Mouse (Mus musculus): ENCODE measurements at regions not wholly inside any gene's neighbourhood (a gene's known extent, or its start where the extent isn't known, plus 50 kb on each side); places are given as distances from the start of the nearest gene placed in this dataset.

DNA sequence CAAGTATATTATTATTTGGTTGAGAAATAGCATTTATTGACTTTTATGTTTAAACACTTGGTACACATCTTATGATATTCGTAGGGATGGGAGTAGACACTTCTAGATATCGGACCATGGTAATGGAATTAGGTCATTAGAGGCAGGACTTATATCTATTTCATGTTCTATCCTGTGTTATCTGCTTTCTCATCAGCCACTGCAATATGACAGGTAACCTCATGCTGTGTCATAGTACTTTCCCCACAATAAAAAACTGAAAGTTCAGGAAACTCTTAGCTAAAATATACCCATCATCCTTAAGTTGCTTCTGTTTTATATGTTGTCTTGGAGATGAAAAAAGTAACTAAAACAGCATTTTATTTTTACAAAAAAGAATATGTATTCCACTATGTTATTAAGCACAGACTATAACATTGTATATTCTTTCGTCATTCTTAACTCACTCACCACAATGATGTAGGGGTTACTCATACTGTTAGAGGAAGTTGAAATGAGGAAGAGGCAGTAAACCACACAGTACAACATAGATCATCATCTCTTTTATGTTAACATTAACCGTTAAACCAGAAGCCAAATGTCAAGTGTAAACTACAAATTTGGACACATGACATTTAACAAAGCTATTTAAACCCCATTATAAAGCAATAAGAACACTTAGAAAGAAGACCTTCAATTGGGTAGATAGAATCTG lies 221.8 kb downstream of the 4930474N05Rik start:
- Histone ChIP-seq H3K4me2 (ENCODE audit: low read length) (no peak overlapping the region), H3K4me1 (replicated peaks; ENCODE audit: insufficient read depth, low read length) (no peaks in the 10 kb centered on the region), H3K4me3 (replicated peaks; ENCODE audit: low read depth, low read length) (no peak overlapping the region), H3K27ac (no peak overlapping the region), H3K9me3 (replicated peaks; ENCODE audit: low read length) (no peaks in the 10 kb centered on the region), H3K9ac (ENCODE audit: low read depth, low read length) (no peak overlapping the region), H3K27me3 (ENCODE audit: insufficient read depth, low read length) (no peaks in the 10 kb centered on the region), H3K36me3 (ENCODE audit: insufficient read depth, low read length) (no peaks in the 10 kb centered on the region)
- 72% methylated on average over 4 of the region's 4 CpGs for WGBS
- no peak for TF ChIP-seq CTCF (IDR thresholded peaks at IDR 0.05; ENCODE audit: low read depth)
- no peak for DNase-seq (ENCODE audit: low spot score)
- no peak for ATAC-seq (replicated peaks; ENCODE audit: low FRiP score, low read depth)

DNA sequence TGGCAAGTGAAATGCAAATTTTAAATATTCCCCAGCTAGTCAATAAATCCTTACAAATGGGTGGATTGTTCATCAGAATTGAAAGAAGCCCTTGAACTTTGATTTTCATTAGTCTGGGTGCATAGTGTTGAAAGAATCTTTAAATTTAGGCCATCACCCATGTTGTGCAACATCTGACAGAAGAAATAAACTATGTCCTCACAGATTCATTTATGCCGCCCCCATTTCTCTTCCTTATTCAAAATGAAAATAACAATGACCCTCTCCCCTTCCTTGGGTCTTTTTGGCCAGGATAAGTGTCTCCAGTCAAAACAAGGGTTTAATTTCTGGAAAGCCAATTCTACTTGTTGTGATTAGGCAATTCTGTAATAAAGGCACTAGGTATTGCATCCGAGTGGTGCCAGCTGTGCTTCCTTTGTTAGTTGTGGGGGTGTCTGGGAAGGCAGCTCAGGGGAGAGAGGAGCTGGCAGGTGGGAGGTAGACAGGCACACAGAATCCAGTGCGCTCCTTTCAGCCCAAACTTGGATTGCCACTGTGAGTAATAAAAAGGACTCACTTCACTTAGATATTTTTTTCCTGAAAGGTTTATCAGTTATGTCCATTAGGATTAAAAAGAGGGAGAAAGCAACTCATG lies 233.7 kb downstream of the 4930474N05Rik start:
- H3K4me2 ChIP-seq (ENCODE audit: low read length), result no peak overlapping the region
- 54% methylated on average over 3 of the region's 3 CpGs for WGBS
- H3K27me3 ChIP-seq (ENCODE audit: insufficient read depth, low read length), result no peaks in the 10 kb centered on the region
- no peak for TF ChIP-seq CTCF (IDR thresholded peaks at IDR 0.05; ENCODE audit: low read depth)
- no peak overlapping the region for H3K4me3 ChIP-seq (replicated peaks; ENCODE audit: low read depth, low read length)
- no peaks in the 10 kb centered on the region for H3K9me3 ChIP-seq (replicated peaks; ENCODE audit: low read length)
- DNase-seq (ENCODE audit: low spot score) (no peak), ATAC-seq (replicated peaks; ENCODE audit: low FRiP score, low read depth) (no peak)
- no peaks in the 10 kb centered on the region for H3K36me3 ChIP-seq (ENCODE audit: insufficient read depth, low read length)
- H3K27ac ChIP-seq, result no peak overlapping the region
- no peaks in the 10 kb centered on the region for H3K4me1 ChIP-seq (replicated peaks; ENCODE audit: insufficient read depth, low read length)
- H3K9ac ChIP-seq (ENCODE audit: low read depth, low read length), result no peak overlapping the region

DNA sequence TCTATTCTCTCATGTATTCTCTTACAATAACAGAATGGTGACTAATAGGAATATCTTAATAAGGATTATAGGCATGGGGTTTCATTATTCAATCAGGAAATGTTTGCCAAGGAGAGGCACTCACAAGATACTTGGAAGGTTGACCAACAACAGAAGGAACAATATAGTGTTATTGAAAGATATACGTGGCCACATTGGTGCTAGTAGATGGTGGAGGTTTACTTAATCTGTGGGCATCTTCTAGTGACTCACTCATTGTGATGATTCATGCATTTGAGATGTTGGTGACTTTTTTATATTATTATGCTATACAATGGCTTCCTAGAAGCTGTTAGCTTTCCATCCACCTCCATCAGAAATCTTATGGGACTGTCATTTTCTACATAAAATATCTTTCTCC lies 246.1 kb downstream of the 4930474N05Rik start:
- H3K9ac ChIP-seq (ENCODE audit: low read depth, low read length), result no peak overlapping the region
- H3K27me3 ChIP-seq (ENCODE audit: insufficient read depth, low read length), result no peaks in the 10 kb centered on the region
- 87% methylated on average over 1 of the region's 1 CpGs for WGBS
- H3K27ac ChIP-seq, result no peak overlapping the region
- no peaks in the 10 kb centered on the region for H3K9me3 ChIP-seq (replicated peaks; ENCODE audit: low read length)
- no peak overlapping the region for H3K4me2 ChIP-seq (ENCODE audit: low read length)
- no peaks in the 10 kb centered on the region for H3K4me1 ChIP-seq (replicated peaks; ENCODE audit: insufficient read depth, low read length)
- no peaks in the 10 kb centered on the region for H3K36me3 ChIP-seq (ENCODE audit: insufficient read depth, low read length)
- DNase-seq (ENCODE audit: low spot score), result no peak
- no peak for TF ChIP-seq CTCF (IDR thresholded peaks at IDR 0.05; ENCODE audit: low read depth)
- no peak for ATAC-seq (replicated peaks; ENCODE audit: low FRiP score, low read depth)
- no peak overlapping the region for H3K4me3 ChIP-seq (replicated peaks; ENCODE audit: low read depth, low read length)
